Mouse (Mus musculus): ENCODE results near the gene Eepd1.

Eepd1 gene

GRCm38 (mm10) chr9:25485006-25485405, 3.7 kb downstream of the Eepd1 start:
- no peak for TF ChIP-seq GATA4 (IDR thresholded peaks at IDR 0.05; ENCODE audit: insufficient replicate concordance, low read length)

- no peak for TF ChIP-seq GATA4 (IDR thresholded peaks at IDR 0.05; ENCODE audit: insufficient replicate concordance, low read length)
Measured at GRCm38 (mm10) chr9:25485406-25485805, 4.1 kb downstream of the Eepd1 start.

GRCm38 (mm10) chr9:25486246-25486807, 5.0 kb downstream of the Eepd1 start:
- TF ChIP-seq GATA4 (IDR thresholded peaks at IDR 0.05; ENCODE audit: insufficient replicate concordance, low read length) = no peak

- TF ChIP-seq GATA4 (IDR thresholded peaks at IDR 0.05; ENCODE audit: insufficient replicate concordance, low read length) = no peak
Measured at GRCm38 (mm10) chr9:25487446-25488110, 6.2 kb downstream of the Eepd1 start.

GRCm38 (mm10) chr9:25488581-25488980, 7.2 kb downstream of the Eepd1 start:
- TF ChIP-seq GATA4 (IDR thresholded peaks at IDR 0.05; ENCODE audit: insufficient replicate concordance, low read length) = no peak

- TF ChIP-seq GATA4 (IDR thresholded peaks at IDR 0.05; ENCODE audit: insufficient replicate concordance, low read length) = no peak
Measured at GRCm38 (mm10) chr9:25489221-25489960, 8.0 kb downstream of the Eepd1 start.

- no peak for TF ChIP-seq GATA4 (IDR thresholded peaks at IDR 0.05; ENCODE audit: insufficient replicate concordance, low read length)
Measured at GRCm38 (mm10) chr9:25490278-25491145, 9.2 kb downstream of the Eepd1 start.

GRCm38 (mm10) chr9:25493918-25494317, 12.6 kb downstream of the Eepd1 start:
- no peak for TF ChIP-seq GATA4 (IDR thresholded peaks at IDR 0.05; ENCODE audit: insufficient replicate concordance, low read length)

GRCm38 (mm10) chr9:25495601-25496000, 14.3 kb downstream of the Eepd1 start:
- no peak for TF ChIP-seq GATA4 (IDR thresholded peaks at IDR 0.05; ENCODE audit: insufficient replicate concordance, low read length)

- no peak for TF ChIP-seq GATA4 (IDR thresholded peaks at IDR 0.05; ENCODE audit: insufficient replicate concordance, low read length)
Measured at GRCm38 (mm10) chr9:25496196-25496595, 14.8 kb downstream of the Eepd1 start.

GRCm38 (mm10) chr9:25496703-25497102, 15.4 kb downstream of the Eepd1 start:
- TF ChIP-seq GATA4 (IDR thresholded peaks at IDR 0.05; ENCODE audit: insufficient replicate concordance, low read length) = no peak

GRCm38 (mm10) chr9:25498770-25499169, 17.4 kb downstream of the Eepd1 start:
- no peak for TF ChIP-seq GATA4 (IDR thresholded peaks at IDR 0.05; ENCODE audit: insufficient replicate concordance, low read length)

- TF ChIP-seq GATA4 (IDR thresholded peaks at IDR 0.05; ENCODE audit: insufficient replicate concordance, low read length) = no peak
Measured at GRCm38 (mm10) chr9:25499306-25499705, 18.0 kb downstream of the Eepd1 start.

- no peak for TF ChIP-seq GATA4 (IDR thresholded peaks at IDR 0.05; ENCODE audit: insufficient replicate concordance, low read length)
Measured at GRCm38 (mm10) chr9:25500031-25500430, 18.7 kb downstream of the Eepd1 start.

- TF ChIP-seq GATA4 (IDR thresholded peaks at IDR 0.05; ENCODE audit: insufficient replicate concordance, low read length) = no peak
Measured at GRCm38 (mm10) chr9:25508825-25509224, 27.5 kb downstream of the Eepd1 start.

All from liver, adult (tissue).